Mouse (Mus musculus) erythroblast, embryonic 14.5 days (primary cell): ENCODE data around the gene Lmna. TPM values are rescaled to one million over a fixed set of nuclear protein-coding genes. Genes with fewer than 3 reads are reported as not detected.
A peak's percentile ranks its signal among the peaks of the same experiment; 100 is the strongest.

Source experiments
- H3K27me3 ChIP-seq: 2 replicates; pipeline ENCODE4 v1.6.1; 2012; ENCODE audit warnings: inconsistent platforms; ENCODE audit not compliant: control insufficient read depth
- H3K36me3 ChIP-seq: 2 replicates; pipeline ENCODE4 v1.6.1; 2012; ENCODE audit warnings: mild to moderate bottlenecking, inconsistent platforms; ENCODE audit not compliant: control insufficient read depth
- H3K4me1 ChIP-seq: 2 replicates; pipeline ENCODE4 v1.6.1; 2012; ENCODE audit warnings: inconsistent platforms; ENCODE audit not compliant: control insufficient read depth
- H3K4me3 ChIP-seq: replicated peaks from 2 replicates; pipeline ENCODE3; 2012; ENCODE audit warnings: moderate library complexity, mild to moderate bottlenecking, inconsistent platforms
- H3K9me3 ChIP-seq: 2 replicates; pipeline ENCODE4 v1.6.1; 2012; ENCODE audit warnings: low read length, inconsistent platforms, mixed read lengths; ENCODE audit not compliant: control insufficient read depth
- GATA1 ChIP-seq: IDR thresholded peaks from 2 replicates; pipeline ENCODE4 v1.6.1; 2012; ENCODE audit warnings: low read length, inconsistent platforms, mixed read lengths
- TAL1 ChIP-seq: IDR thresholded peaks from 3 replicates; pipeline ENCODE4 v1.6.1; 2012; ENCODE audit warnings: low read length, inconsistent platforms, mixed read lengths
- polyA plus RNA-seq: library from polyadenylated mRNA; stranded (reverse); fragments of >175 nt; gene quantifications from 2 replicates; pipeline ENCODE4 v1.2.3, GENCODE M21; 2012

The Lmna gene
- polyA plus RNA-seq, 1 experiment, result 158 TPM

- H3K4me1 ChIP-seq, result peaks cover 22% of the 10 kb centered on the region
- no peaks in the 10 kb centered on the region for H3K9me3 ChIP-seq
- H3K36me3 ChIP-seq, result peaks cover 9% of the 10 kb centered on the region; the same call in 1 of the 2 replicates
- H3K27me3 ChIP-seq, result peaks cover 74% of the 10 kb centered on the region
- H3K4me3 ChIP-seq, result peak overlapping the region; percentile 22
- TF ChIP-seq TAL1, result no peak
- no peak for TF ChIP-seq GATA1
These were observed 69.0 kb downstream of the Lmna start for GRCm38 (mm10) chr3:88440500-88441381.

- no peaks in the 10 kb centered on the region for H3K9me3 ChIP-seq
- H3K4me3 ChIP-seq, result no peak overlapping the region
- no peak for TF ChIP-seq GATA1
- peaks cover 76% of the 10 kb centered on the region for H3K27me3 ChIP-seq
- H3K4me1 ChIP-seq, result peaks cover 22% of the 10 kb centered on the region
- peaks cover 12% of the 10 kb centered on the region; the same call in 1 of the 2 replicates for H3K36me3 ChIP-seq
These were observed 70.2 kb downstream of the Lmna start for GRCm38 (mm10) chr3:88439582-88439981.

- H3K4me3 ChIP-seq, result no peak overlapping the region
- no peak for TF ChIP-seq TAL1
- no peak for TF ChIP-seq GATA1
- H3K36me3 ChIP-seq, result peaks cover 12% of the 10 kb centered on the region; the same call in 1 of the 2 replicates
- H3K9me3 ChIP-seq, result peaks cover 2% of the 10 kb centered on the region; the same call in 1 of the 2 replicates
- peaks cover 70% of the 10 kb centered on the region for H3K27me3 ChIP-seq
- H3K4me1 ChIP-seq, result peaks cover 22% of the 10 kb centered on the region
These were observed 72.3 kb downstream of the Lmna start for GRCm38 (mm10) chr3:88437454-88437853.

GRCm38 (mm10) chr3:88436395-88437201 is 73.2 kb downstream of the Lmna start:
- Histone ChIP-seq H3K4me1 (peaks cover 22% of the 10 kb centered on the region), H3K27me3 (peaks cover 61% of the 10 kb centered on the region), H3K4me3 (peak overlapping the region; percentile 15), H3K9me3 (peaks cover 2% of the 10 kb centered on the region; the same call in 1 of the 2 replicates), H3K36me3 (peaks cover 12% of the 10 kb centered on the region; the same call in 1 of the 2 replicates)
- TF ChIP-seq TAL1 (no peak), GATA1 (no peak)

- Histone ChIP-seq H3K4me1 (peaks cover 17% of the 10 kb centered on the region), H3K36me3 (peaks cover 12% of the 10 kb centered on the region; the same call in 1 of the 2 replicates), H3K9me3 (peaks cover 2% of the 10 kb centered on the region; the same call in 1 of the 2 replicates), H3K27me3 (peaks cover 51% of the 10 kb centered on the region), H3K4me3 (no peak overlapping the region)
- TF ChIP-seq GATA1 (no peak), TAL1 (no peak)
These were observed 74.2 kb downstream of the Lmna start for GRCm38 (mm10) chr3:88435515-88435914.

Other genes with a start within 250 kb of the Lmna start
- gene Gm38392, start 222.7 kb downstream of the Lmna start, polyA plus RNA-seq, result not detected in 2 replicates
- gene Tsacc, start 213.0 kb downstream of the Lmna start, polyA plus RNA-seq, result 0.08 and 0.12 TPM in 2 replicates
- 1.6 and 3.8 TPM in 2 replicates for gene Cct3, start 212.8 kb downstream of the Lmna start, polyA plus RNA-seq
- 4.4 and 10.8 TPM in 2 replicates for gene Glmp, start 184.9 kb downstream of the Lmna start, polyA plus RNA-seq
- gene Tmem79, start 173.8 kb downstream of the Lmna start, polyA plus RNA-seq, result 0.09 and 0.25 TPM in 2 replicates
- gene Smg5, start 173.7 kb downstream of the Lmna start, polyA plus RNA-seq, result 16.0 and 20.1 TPM in 2 replicates
- 1.8 and 3.4 TPM in 2 replicates for gene Paqr6, start 145.4 kb downstream of the Lmna start, polyA plus RNA-seq
- not detected in 2 replicates for gene Bglap3, start 137.2 kb downstream of the Lmna start, polyA plus RNA-seq
- gene Bglap2, start 131.3 kb downstream of the Lmna start, polyA plus RNA-seq, result not detected in 2 replicates
- gene Bglap, start 125.5 kb downstream of the Lmna start, polyA plus RNA-seq, result not detected in 2 replicates
- 40.0 and 42.2 TPM in 2 replicates for gene Pmf1, start 99.6 kb downstream of the Lmna start, polyA plus RNA-seq
- gene Slc25a44, start 84.8 kb downstream of the Lmna start, polyA plus RNA-seq, result 1.1 and 1.2 TPM in 2 replicates
- 0.11 and 0.12 TPM in 2 replicates for gene Sema4a, start 48.8 kb downstream of the Lmna start, polyA plus RNA-seq
- 0.01 and 0.02 TPM in 2 replicates for gene Mex3a, start 22.4 kb upstream of the Lmna start, polyA plus RNA-seq
- gene Rab25, start 38.3 kb upstream of the Lmna start, polyA plus RNA-seq, result not detected in 2 replicates
- gene Lamtor2, start 43.1 kb upstream of the Lmna start, polyA plus RNA-seq, result 7.4 and 12.2 TPM in 2 replicates
- gene Ubqln4, start 43.8 kb upstream of the Lmna start, polyA plus RNA-seq, result 2.6 and 3.1 TPM in 2 replicates
- gene Ssr2, start 65.9 kb upstream of the Lmna start, polyA plus RNA-seq, result 6.5 and 12.3 TPM in 2 replicates
- gene Arhgef2, start 96.0 kb upstream of the Lmna start, polyA plus RNA-seq, result 0.13 and 0.87 TPM in 2 replicates
- not detected in 2 replicates for gene Rxfp4, start 143.2 kb upstream of the Lmna start, polyA plus RNA-seq
- gene Khdc4, start 175.8 kb upstream of the Lmna start, polyA plus RNA-seq, result 0.32 and 0.37 TPM in 2 replicates
- gene Rit1, start 206.9 kb upstream of the Lmna start, polyA plus RNA-seq, result 3.6 and 4.6 TPM in 2 replicates